Mouse (Mus musculus) cortical plate, adult 2 months (tissue): ENCODE data around the gene Rps26.

ENCODE experiments used
- CTCF ChIP-seq: fragments of 200-500 bp; IDR thresholded peaks from 2 replicates; pipeline ENCODE4 v1.5.1; 2011; ENCODE audit warnings: mild to moderate bottlenecking, control low read depth, low read length; ENCODE audit not compliant: insufficient read depth; ENCODE audit errors: extremely low read depth
- POLR2A ChIP-seq: fragments of 200-500 bp; IDR thresholded peaks from 2 replicates; pipeline ENCODE4 v1.6.1; 2011; ENCODE audit warnings: mild to moderate bottlenecking, low read length, control low read depth; ENCODE audit not compliant: insufficient read depth; ENCODE audit errors: extremely low read depth

DNA sequence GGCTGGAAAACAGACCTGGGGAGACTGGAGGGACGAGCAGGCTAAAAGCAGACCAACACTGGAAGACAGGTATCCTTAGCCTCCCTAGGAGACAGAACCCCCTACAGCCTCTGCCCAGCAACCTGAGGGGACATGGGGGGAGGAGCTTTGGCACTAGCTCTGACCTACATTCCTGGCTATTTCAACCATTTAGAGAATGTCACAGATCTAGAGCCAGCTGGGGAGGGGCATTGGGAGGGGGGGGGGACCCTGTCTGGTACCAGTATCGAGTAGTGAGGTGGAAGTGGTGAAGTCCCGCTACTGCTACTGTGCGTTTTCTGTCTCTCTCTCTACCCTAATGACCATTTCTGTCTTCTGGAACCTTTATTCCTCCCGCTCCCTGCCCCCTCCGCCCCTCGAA, 15.3 kb upstream of the Rps26 start:
- TF ChIP-seq POLR2A = no peak
- TF ChIP-seq CTCF = no peak
